Mouse (Mus musculus): ENCODE data around the gene AA467197. TPM values are rescaled to one million over a fixed set of nuclear protein-coding genes. Genes with fewer than 3 reads are reported as not detected.

AA467197 gene
- 13.7 and 30.4 TPM in 2 replicates for total RNA-seq (2012; rRNA removed)
- 6.4 and 6.6 TPM in 2 replicates for total RNA-seq (2014; rRNA removed)
- polyA plus RNA-seq (2012; ENCODE audit: insufficient read length, low read depth) = 3.1 and 3.7 TPM in 2 replicates

GRCm38 (mm10) chr2:122636686-122637085 is at the start of gene AA467197:
AA467197 (plus strand) TSS chr2:122636986.
- in situ Hi-C loops (cut with MboI; ENCODE audit: low pct_ligation_motif_present, low pct_unique_long_range_greater_than_20kb, low sequenced_read_pairs) (loop anchor here (10.0 kb wide), 1 partner anchor 118 kb away; no protein-coding TSS in a partner anchor), dilution Hi-C loops (cut with MboI; ENCODE audit: extremely low pct_ligation_motif_present, extremely low pct_unique_long_range_greater_than_20kb, low sequenced_read_pairs) (no loop called here)
- Histone ChIP-seq H3K4me3 (replicated peaks in 1 of 3; ENCODE audit: low read depth in 2 of 3, low read length in 2 of 3, poor library complexity in 1 of 3) (peak within 1 kb of the TSS; percentile 44 to 65 (median 64)), H3K4me1 (ENCODE audit: control insufficient read depth in 1 of 2, insufficient read depth in 2 of 2) (peaks cover 0 to 16% of the 10 kb centered on the region in 2 experiments; a peak in 2 of 4 replicates), H3K9me3 (replicated peaks; ENCODE audit: low read length) (no peaks in the 10 kb centered on the region), H3K4me2 (ENCODE audit: insufficient read depth, low read depth, poor library complexity, severe bottlenecking) (peak within 1 kb of the TSS; percentile 68), H3K9ac (ENCODE audit: insufficient read depth, low read depth) (peak within 1 kb of the TSS; percentile 93), H3K36me3 (replicated peaks in 1 of 2; ENCODE audit: control insufficient read depth in 1 of 2, insufficient read depth in 1 of 2, low read length in 1 of 2) (peaks cover 26 to 29% of the 10 kb centered on the region in 2 experiments), H3K79me2 (replicated peaks; ENCODE audit: control insufficient read depth, extremely low read depth, insufficient read depth, poor library complexity, severe bottlenecking) (peaks cover 5% of the 10 kb centered on the region), H3K27ac (ENCODE audit: insufficient read depth, low read depth) (no peak within 1 kb of the TSS), H3K27me3 (replicated peaks) (peaks cover 2% of the 10 kb centered on the region)
- no peak for DNase-seq (ENCODE audit: extremely low read depth)
- TF ChIP-seq RCOR1 (conservative IDR thresholded peaks at IDR 0.05; ENCODE audit: low read depth, low read length) (no peak), MAFK (IDR thresholded peaks at IDR 0.05; ENCODE audit: insufficient replicate concordance, low read length) (no peak), POLR2A (IDR thresholded peaks at IDR 0.05; ENCODE audit: low read depth, low read length) (no peak), USF2 (conservative IDR thresholded peaks at IDR 0.05; ENCODE audit: low read depth, low read length) (no peak), JUND (conservative IDR thresholded peaks at IDR 0.05; ENCODE audit: low read depth, low read length) (no peak), SMC3 (IDR thresholded peaks at IDR 0.05; ENCODE audit: low read depth, low read length) (no peak), TBP (conservative IDR thresholded peaks at IDR 0.05; ENCODE audit: low read depth, low read length) (no peak), ZMIZ1 (IDR thresholded peaks at IDR 0.05; ENCODE audit: low read depth, low read length) (no peak)

- dilution Hi-C loops (cut with MboI; ENCODE audit: extremely low pct_ligation_motif_present, extremely low pct_unique_long_range_greater_than_20kb, low sequenced_read_pairs) = no loop called here
- Histone ChIP-seq H3K4me3 (replicated peaks in 1 of 3; ENCODE audit: low read depth in 2 of 3, low read length in 2 of 3, poor library complexity in 1 of 3) (no peak overlapping the region), H3K79me2 (replicated peaks; ENCODE audit: control insufficient read depth, extremely low read depth, insufficient read depth, poor library complexity, severe bottlenecking) (no peaks in the 10 kb centered on the region), H3K9ac (ENCODE audit: insufficient read depth, low read depth) (no peak overlapping the region), H3K4me1 (ENCODE audit: control insufficient read depth in 1 of 2, insufficient read depth in 2 of 2) (no peaks in the 10 kb centered on the region), H3K27me3 (replicated peaks) (no peaks in the 10 kb centered on the region), H3K36me3 (replicated peaks in 1 of 2; ENCODE audit: control insufficient read depth in 1 of 2, insufficient read depth in 1 of 2, low read length in 1 of 2) (no peaks in the 10 kb centered on the region), H3K9me3 (replicated peaks; ENCODE audit: low read length) (no peaks in the 10 kb centered on the region), H3K4me2 (ENCODE audit: insufficient read depth, low read depth, poor library complexity, severe bottlenecking) (no peak overlapping the region), H3K27ac (ENCODE audit: insufficient read depth, low read depth) (no peak overlapping the region)
- no peak for TF ChIP-seq E2F4 (IDR thresholded peaks at IDR 0.05; ENCODE audit: insufficient replicate concordance, low read depth, low read length)
- no peak for TF ChIP-seq TBP (conservative IDR thresholded peaks at IDR 0.05; ENCODE audit: low read depth, low read length)
- no peak for TF ChIP-seq MAFK (IDR thresholded peaks at IDR 0.05; ENCODE audit: insufficient replicate concordance, low read length)
- no peak for TF ChIP-seq NELFE (IDR thresholded peaks at IDR 0.05; ENCODE audit: low read depth, low read length)
- TF ChIP-seq EP300 (IDR thresholded peaks at IDR 0.05; ENCODE audit: low read length) = no peak
- no peak for TF ChIP-seq ZMIZ1 (IDR thresholded peaks at IDR 0.05; ENCODE audit: low read depth, low read length)
- TF ChIP-seq MXI1 (IDR thresholded peaks at IDR 0.05; ENCODE audit: low read depth, low read length) = no peak
- TF ChIP-seq USF1 (IDR thresholded peaks at IDR 0.05; ENCODE audit: low read depth, low read length) = no peak
- TF ChIP-seq ETS1 (conservative IDR thresholded peaks at IDR 0.05; ENCODE audit: low read depth, low read length) = no peak
- no peak for TF ChIP-seq RCOR1 (conservative IDR thresholded peaks at IDR 0.05; ENCODE audit: low read depth, low read length)
- in situ Hi-C loops (cut with MboI; ENCODE audit: low pct_ligation_motif_present, low pct_unique_long_range_greater_than_20kb, low sequenced_read_pairs) = no loop called here
- no peak for DNase-seq (ENCODE audit: extremely low read depth)
Observed at GRCm38 (mm10) chr2:122587861-122588519, 48.8 kb upstream of the AA467197 start.
